Mouse (Mus musculus) embryonic facial prominence, embryonic 11.5 days (tissue): ENCODE data around the gene Chst8. TPM values are rescaled to one million over a fixed set of nuclear protein-coding genes. Genes with fewer than 3 reads are reported as not detected.

Experiments
- ATAC-seq: fragments of 200-750 bp; cut with Nextera tagmentation; replicated peaks from 2 replicates; pipeline ENCODE4 v1.8.0; 2017; ENCODE audit warnings: low read depth; ENCODE audit not compliant: insufficient number of reproducible peaks, low FRiP score, low TSS enrichment
- DNase-seq: peaks from one replicate; pipeline ENCODE4 v3.0.0-alpha.2; 2015; ENCODE audit warnings: low spot score
- H3K27ac ChIP-seq: fragments of 300-500 bp; sonication (generic); replicated peaks from 2 replicates; pipeline ENCODE4 v1.5.1; 2014; ENCODE audit warnings: mild to moderate bottlenecking, low read depth, low read length, control low read depth
- H3K27me3 ChIP-seq: fragments of 300-500 bp; sonication (generic); 2 replicates; pipeline ENCODE4 v1.6.1; 2014; ENCODE audit warnings: mild to moderate bottlenecking, low read length, moderate library complexity, mixed read lengths; ENCODE audit not compliant: control insufficient read depth, insufficient read depth
- H3K36me3 ChIP-seq: fragments of 300-500 bp; sonication (generic); replicated peaks from 2 replicates; pipeline ENCODE4 v1.6.1; 2014; ENCODE audit warnings: low read depth, mild to moderate bottlenecking, low read length, moderate library complexity, mixed read lengths; ENCODE audit not compliant: control insufficient read depth, insufficient read depth
- H3K4me1 ChIP-seq: fragments of 300-500 bp; sonication (generic); 2 replicates; pipeline ENCODE4 v1.6.1; 2014; ENCODE audit warnings: low read length, mixed read lengths; ENCODE audit not compliant: control insufficient read depth, insufficient read depth
- H3K4me2 ChIP-seq: fragments of 300-500 bp; sonication (generic); 2 replicates; pipeline ENCODE4 v1.6.1; 2014; ENCODE audit warnings: low read depth, mild to moderate bottlenecking, control low read depth, low read length, moderate library complexity
- H3K4me3 ChIP-seq: fragments of 300-500 bp; sonication (generic); 2 replicates; pipeline ENCODE4 v1.5.1; 2014; ENCODE audit warnings: low read depth, low read length, control low read depth
- H3K9ac ChIP-seq: fragments of 300-500 bp; sonication (generic); replicated peaks from 2 replicates; pipeline ENCODE4 v1.6.1; 2014; ENCODE audit warnings: mild to moderate bottlenecking, control low read depth, low read length
- H3K9me3 ChIP-seq: fragments of 300-500 bp; sonication (generic); replicated peaks from 2 replicates; pipeline ENCODE4 v1.6.1; 2016; ENCODE audit warnings: mild to moderate bottlenecking, low read length, inconsistent platforms, mixed read lengths; ENCODE audit not compliant: control insufficient read depth
- WGBS: fragments of 180-500 bp; shearing (Covaris S2); extraction: QIAGEN DNeasy Blood & Tissue Kit; methylation state at CpG from one replicate; pipeline ENCODE4 v1.1.7; 2014; 5-methylcytosine and 5-hydroxymethylcytosine counted together
- polyA plus RNA-seq: library from polyadenylated mRNA; unstranded; fragments of >200 nt; fragmentation: Nextera tagmentation; extraction: Ambion mirVana; gene quantifications from 2 replicates; pipeline ENCODE4 v1.2.1, GENCODE M21; 2014

Chst8 gene
- polyA plus RNA-seq, 1 experiment from 2014 or later = 7.6 TPM

- DNase-seq (no peak), ATAC-seq (no peak)
- Histone ChIP-seq H3K4me3 (no peak overlapping the region), H3K4me1 (no peaks in the 10 kb centered on the region), H3K27me3 (no peaks in the 10 kb centered on the region), H3K9me3 (no peaks in the 10 kb centered on the region), H3K27ac (no peak overlapping the region), H3K4me2 (no peak overlapping the region), H3K9ac (no peak overlapping the region), H3K36me3 (peaks cover 30% of the 10 kb centered on the region)
- WGBS = 76% methylated on average over 6 of the region's 6 CpGs
Measured at GRCm38 (mm10) chr7:34643329-34643728, 169.2 kb downstream of the Chst8 start.

GRCm38 (mm10) chr7:34641968-34642367 lies 170.5 kb downstream of the Chst8 start:
- no peak for DNase-seq
- H3K27me3 ChIP-seq = no peaks in the 10 kb centered on the region
- 92% methylated on average over 13 of the region's 13 CpGs for WGBS
- no peaks in the 10 kb centered on the region for H3K9me3 ChIP-seq
- H3K4me1 ChIP-seq = no peaks in the 10 kb centered on the region
- ATAC-seq = no peak
- no peak overlapping the region for H3K4me2 ChIP-seq
- no peak overlapping the region for H3K9ac ChIP-seq
- peaks cover 21% of the 10 kb centered on the region for H3K36me3 ChIP-seq
- no peak overlapping the region for H3K4me3 ChIP-seq
- no peak overlapping the region for H3K27ac ChIP-seq

GRCm38 (mm10) chr7:34639798-34640197 lies 172.7 kb downstream of the Chst8 start:
- no peak for DNase-seq
- Histone ChIP-seq H3K9me3 (no peaks in the 10 kb centered on the region), H3K9ac (no peak overlapping the region), H3K27me3 (no peaks in the 10 kb centered on the region), H3K27ac (no peak overlapping the region), H3K4me3 (no peak overlapping the region), H3K4me1 (no peaks in the 10 kb centered on the region), H3K36me3 (peaks cover 13% of the 10 kb centered on the region), H3K4me2 (no peak overlapping the region)
- ATAC-seq = 0 out of 2 replicates have a peak, but pooled peaks have one; percentile 15
- 86% methylated on average over 11 of the region's 11 CpGs for WGBS

- Histone ChIP-seq H3K4me3 (no peak overlapping the region), H3K27ac (no peak overlapping the region), H3K9ac (no peak overlapping the region), H3K4me2 (no peak overlapping the region), H3K9me3 (no peaks in the 10 kb centered on the region), H3K36me3 (peaks cover 5% of the 10 kb centered on the region), H3K27me3 (no peaks in the 10 kb centered on the region), H3K4me1 (no peaks in the 10 kb centered on the region)
- ATAC-seq = no peak
- DNase-seq = no peak
- WGBS = 88% methylated on average over 4 of the region's 4 CpGs
Measured at GRCm38 (mm10) chr7:34636661-34637060, 175.8 kb downstream of the Chst8 start.

DNA sequence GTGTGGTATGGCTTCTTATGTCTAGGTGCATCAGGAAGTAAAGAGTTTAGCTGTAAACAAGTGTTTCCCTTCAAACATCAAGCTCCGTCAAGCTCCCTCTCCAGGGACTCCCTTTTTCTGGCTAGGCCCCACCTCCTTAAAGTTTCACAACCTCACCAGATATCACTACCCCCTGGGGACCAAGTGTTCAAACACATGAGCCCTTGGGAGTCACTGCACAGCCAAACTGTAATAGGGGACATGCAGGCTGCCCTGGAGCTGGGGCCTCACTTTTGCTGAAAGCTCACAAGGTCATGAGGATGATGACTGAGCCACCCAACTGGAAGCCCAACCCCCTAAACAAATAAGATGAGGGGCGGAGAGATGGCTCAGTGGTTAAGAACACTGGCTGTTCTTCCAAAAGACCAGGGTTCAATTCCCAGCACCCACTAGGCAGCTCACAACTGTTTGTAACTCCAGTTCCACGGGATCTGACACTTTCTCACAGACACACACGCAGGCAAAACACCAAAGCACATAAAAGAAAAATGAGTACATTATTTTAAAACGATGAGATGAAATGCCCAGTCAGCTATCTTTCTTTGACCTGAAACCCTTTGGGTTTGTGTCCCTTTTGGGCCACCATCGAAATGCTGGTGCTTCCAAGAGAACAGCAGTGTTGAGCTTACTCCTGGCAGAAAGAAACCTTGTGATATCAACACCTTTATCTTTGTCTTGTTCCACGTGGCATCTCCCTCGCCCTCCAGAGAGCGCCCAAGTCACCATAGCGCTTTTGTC lies 179.4 kb downstream of the Chst8 start:
- 79% methylated on average over 10 of the region's 10 CpGs for whole genome bisulfite sequencing
- Histone ChIP-seq H3K4me2 (no peak overlapping the region), H3K27me3 (no peaks in the 10 kb centered on the region), H3K27ac (no peak overlapping the region), H3K4me3 (no peak overlapping the region), H3K4me1 (no peaks in the 10 kb centered on the region; the same call in 1 of the 2 replicates), H3K9me3 (no peaks in the 10 kb centered on the region), H3K9ac (no peak overlapping the region), H3K36me3 (no peaks in the 10 kb centered on the region)
- ATAC-seq (no peak), DNase-seq (no peak)

DNA sequence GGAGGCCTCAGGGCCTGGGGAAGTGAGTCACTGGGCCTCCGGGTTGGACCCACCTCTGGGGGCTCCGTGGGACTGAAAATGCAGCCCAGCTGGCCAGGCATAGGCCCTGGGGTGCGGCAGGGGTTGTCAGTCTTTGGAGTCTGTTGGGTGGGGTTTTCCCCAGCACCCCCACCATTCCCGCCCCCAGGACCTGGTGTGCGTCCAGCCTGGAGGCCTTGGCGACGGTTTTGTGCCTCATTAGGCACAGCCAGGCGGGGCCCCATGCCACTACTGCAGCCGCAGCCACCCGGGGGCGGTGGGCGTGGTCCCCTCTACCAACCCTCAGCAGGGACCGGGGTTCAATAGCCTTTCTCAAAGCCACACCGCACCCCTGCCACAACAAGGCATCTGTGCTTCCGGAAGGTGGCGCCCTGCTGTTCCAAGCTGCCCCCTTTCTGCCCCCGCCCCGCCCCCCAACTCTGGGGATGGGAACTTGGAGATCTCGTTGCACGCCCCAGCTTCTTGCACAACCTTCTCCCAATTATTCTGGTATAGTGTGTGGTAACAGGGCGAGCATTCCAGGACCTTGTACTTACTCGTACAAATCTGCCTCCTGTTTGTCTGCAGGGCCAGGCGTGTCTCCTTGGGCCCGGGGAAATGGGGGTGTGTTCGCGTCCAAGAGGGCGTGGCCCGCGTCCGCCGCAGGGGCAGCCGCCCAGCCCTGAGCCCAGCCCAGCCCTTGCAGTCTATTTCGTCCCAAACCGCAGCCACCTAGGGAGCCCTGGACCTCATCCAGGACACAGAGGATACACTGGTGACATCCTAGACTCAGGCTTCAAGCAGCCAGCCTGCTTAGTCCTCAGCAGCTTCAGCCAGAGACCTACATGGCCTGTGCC lies 182.1 kb downstream of the Chst8 start:
- Histone ChIP-seq H3K4me3 (peak overlapping the region; percentile 36), H3K27ac (peak overlapping the region; percentile 62; the same call in 1 of the 2 replicates), H3K9me3 (no peaks in the 10 kb centered on the region), H3K27me3 (no peaks in the 10 kb centered on the region), H3K9ac (peak overlapping the region; percentile 61), H3K36me3 (no peaks in the 10 kb centered on the region), H3K4me2 (peak overlapping the region; percentile 76), H3K4me1 (no peaks in the 10 kb centered on the region; the same call in 1 of the 2 replicates)
- peak; percentile 75 for DNase-seq
- ATAC-seq = peak; percentile 82
- WGBS = 2% methylated on average over 34 of the region's 34 CpGs

DNA sequence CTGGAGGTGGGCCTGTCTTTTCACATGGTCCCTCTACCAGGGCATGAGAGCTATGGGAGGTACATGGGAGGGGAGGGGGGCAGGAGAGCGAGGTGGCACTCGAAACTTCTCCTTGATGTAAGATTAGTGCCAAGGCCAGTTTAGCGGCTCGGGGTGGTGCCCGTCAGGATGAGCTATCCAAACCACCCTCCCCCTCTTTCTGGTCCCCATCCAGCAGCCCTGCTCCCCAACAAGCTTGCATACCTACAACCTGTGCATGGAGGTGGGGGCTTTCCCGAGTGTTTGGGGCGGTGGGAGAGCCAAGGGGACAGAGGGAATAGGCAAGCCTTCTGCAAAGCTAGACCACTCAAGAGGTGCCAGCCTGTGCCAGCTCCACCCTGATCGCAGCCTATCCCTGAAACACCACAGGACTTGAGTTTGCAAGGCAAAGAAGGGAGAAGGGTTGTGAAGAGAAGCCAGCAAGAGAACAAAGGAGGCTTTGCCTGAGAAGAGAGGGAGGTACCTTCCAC lies 182.8 kb downstream of the Chst8 start:
- Histone ChIP-seq H3K9ac (peak overlapping the region; percentile 61), H3K36me3 (no peaks in the 10 kb centered on the region), H3K4me1 (no peaks in the 10 kb centered on the region; the same call in 1 of the 2 replicates), H3K4me2 (peak overlapping the region; percentile 76), H3K27ac (peak overlapping the region; percentile 62; the same call in 1 of the 2 replicates), H3K27me3 (no peaks in the 10 kb centered on the region), H3K9me3 (no peaks in the 10 kb centered on the region), H3K4me3 (peak overlapping the region; percentile 36; the same call in 1 of the 2 replicates)
- 42% methylated on average over 8 of the region's 8 CpGs for WGBS
- ATAC-seq (no peak), DNase-seq (no peak)
